In the genomic region with DNA sequence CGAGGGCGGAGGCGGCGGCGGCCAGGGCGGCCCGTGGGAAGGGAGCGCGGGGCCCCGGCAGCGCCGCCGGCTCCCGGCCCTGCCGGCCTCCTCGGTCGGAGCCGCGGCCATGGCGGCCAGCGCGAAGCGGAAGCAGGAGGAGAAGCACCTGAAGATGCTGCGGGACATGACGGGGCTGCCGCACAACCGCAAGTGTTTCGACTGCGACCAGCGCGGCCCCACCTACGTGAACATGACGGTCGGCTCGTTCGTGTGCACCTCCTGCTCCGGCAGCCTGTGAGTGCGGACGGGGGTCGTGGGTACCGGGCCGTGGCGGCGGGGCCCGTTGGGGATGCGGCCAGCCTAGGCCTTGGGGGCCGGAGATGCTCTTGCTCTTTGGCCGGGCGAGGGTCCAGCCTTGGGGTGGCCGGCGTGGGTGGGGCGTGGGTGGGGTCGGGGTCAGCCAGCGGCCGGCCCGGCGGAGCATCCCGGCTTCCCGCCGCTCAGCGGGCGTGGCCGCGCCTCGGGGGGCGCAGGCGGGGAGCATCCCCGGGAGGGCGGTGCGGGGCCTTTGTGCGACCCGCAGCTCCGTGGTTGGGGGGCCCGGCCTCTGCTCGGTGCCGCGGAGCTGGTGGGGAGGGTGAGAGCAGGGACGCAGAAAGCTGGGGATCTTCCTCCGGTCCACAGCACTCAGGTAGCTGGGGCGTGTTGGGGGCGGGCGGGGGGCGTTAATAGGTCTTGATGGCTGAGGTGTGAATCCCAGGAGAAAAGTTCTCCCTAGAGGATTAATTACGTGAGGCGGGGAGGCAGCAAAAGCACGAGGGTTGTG, we compare ENCODE assay signal across 8 mouse cellular contexts. TPM values are rescaled to one million over a fixed set of nuclear protein-coding genes. Genes with fewer than 3 reads are reported as not detected.
A peak's percentile ranks its signal among the peaks of the same experiment; 100 is the strongest.
DNase-seq lines count a peak whose midpoint lies in the region; ATAC-seq and TF ChIP-seq lines count a peak whose summit lies in the region.

No protein-coding gene starts in this region.

- peak; percentile 68 for ATAC-seq in forebrain, postnatal 0 days
- peak; percentile 76 for ATAC-seq in limb, embryonic 12.5 days (ENCODE audit: insufficient number of reproducible peaks, insufficient read depth, low FRiP score, low TSS enrichment, low read depth)
- ATAC-seq in midbrain, embryonic 13.5 days = peak; percentile 86

- peak overlapping the region; percentile 96 for H3K9ac ChIP-seq in forebrain, postnatal 0 days
- peak overlapping the region; percentile 97 for H3K9ac ChIP-seq in limb, embryonic 12.5 days (replicated peaks)
- peak overlapping the region; percentile 97 for H3K9ac ChIP-seq in midbrain, embryonic 13.5 days (replicated peaks)

- peak overlapping the region; percentile 81 for H3K4me2 ChIP-seq in forebrain, postnatal 0 days (ENCODE audit: low read depth)
- H3K4me2 ChIP-seq in limb, embryonic 12.5 days = peak overlapping the region; percentile 91
- peak overlapping the region; percentile 84 for H3K4me2 ChIP-seq in midbrain, embryonic 13.5 days (replicated peaks)

- H3K27me3 ChIP-seq in thymus, adult 2 months (ENCODE audit: control insufficient read depth, insufficient read depth, low read length) = no peaks in the 10 kb centered on the region
- no peaks in the 10 kb centered on the region for H3K27me3 ChIP-seq in forebrain, postnatal 0 days (ENCODE audit: insufficient read depth, low read length)
- H3K27me3 ChIP-seq in limb, embryonic 12.5 days = no peaks in the 10 kb centered on the region
- no peaks in the 10 kb centered on the region for H3K27me3 ChIP-seq in midbrain, embryonic 13.5 days

- H3K9me3 ChIP-seq in forebrain, postnatal 0 days (ENCODE audit: low read length) = no peaks in the 10 kb centered on the region
- H3K9me3 ChIP-seq in limb, embryonic 12.5 days = no peaks in the 10 kb centered on the region
- no peaks in the 10 kb centered on the region for H3K9me3 ChIP-seq in midbrain, embryonic 13.5 days

- no peak for TF ChIP-seq POLR2A in thymus, adult 2 months (IDR thresholded peaks at IDR 0.05; ENCODE audit: control insufficient read depth, extremely low read depth, insufficient read depth, low read length, poor library complexity)

- TF ChIP-seq CTCF in thymus, adult 2 months (IDR thresholded peaks at IDR 0.05; ENCODE audit: borderline replicate concordance, control insufficient read depth, extremely low read depth, insufficient read depth, low read length, poor library complexity) = no peak
- no peak for TF ChIP-seq CTCF in forebrain, postnatal 0 days (IDR thresholded peaks at IDR 0.05; ENCODE audit: low read depth)

- H3K36me3 ChIP-seq in thymus, adult 2 months (ENCODE audit: control insufficient read depth, insufficient read depth, low read length) = no peaks in the 10 kb centered on the region
- H3K36me3 ChIP-seq in forebrain, postnatal 0 days (ENCODE audit: insufficient read depth) = no peaks in the 10 kb centered on the region
- no peaks in the 10 kb centered on the region; the same call in 1 of the 2 replicates for H3K36me3 ChIP-seq in limb, embryonic 12.5 days
- H3K36me3 ChIP-seq in midbrain, embryonic 13.5 days = no peaks in the 10 kb centered on the region

- no peak overlapping the region for H3K27ac ChIP-seq in thymus, adult 2 months (ENCODE audit: control insufficient read depth, insufficient read depth, low read length)
- H3K27ac ChIP-seq in forebrain, postnatal 0 days (ENCODE audit: low read depth, low read length) = peak overlapping the region; percentile 86
- H3K27ac ChIP-seq in limb, embryonic 12.5 days = peak overlapping the region; percentile 84
- H3K27ac ChIP-seq in midbrain, embryonic 13.5 days = peak overlapping the region; percentile 89

- H3K4me1 ChIP-seq in thymus, adult 2 months (replicated peaks; ENCODE audit: control insufficient read depth, insufficient read depth, low read length) = peaks cover 8% of the 10 kb centered on the region; the same call in 1 of the 2 replicates
- peaks cover 16% of the 10 kb centered on the region for H3K4me1 ChIP-seq in forebrain, postnatal 0 days (ENCODE audit: insufficient read depth)
- H3K4me1 ChIP-seq in limb, embryonic 12.5 days (replicated peaks) = peaks cover 13% of the 10 kb centered on the region
- H3K4me1 ChIP-seq in midbrain, embryonic 13.5 days (replicated peaks) = peaks cover 31% of the 10 kb centered on the region

- peak; percentile 47 for DNase-seq in embryo, embryonic 10 days (ENCODE audit: low spot score)
- DNase-seq in embryo, embryonic 9.5 days (ENCODE audit: extremely low spot score) = no peak
- no peak for DNase-seq in thymus, adult 2 months
- DNase-seq in thymus, postnatal 25 days = no peak
- DNase-seq in forebrain, postnatal 0 days = peak; percentile 15
- DNase-seq in adrenal gland, postnatal 25 days = no peak

- WGBS in thymus, adult 2 months = 1% methylated on average over 86 of the region's 86 CpGs
- WGBS in forebrain, postnatal 0 days = 1% methylated on average over 61 of the region's 86 CpGs
- WGBS in limb, embryonic 12.5 days = under 1% methylated on average over 85 of the region's 86 CpGs
- WGBS in midbrain, embryonic 13.5 days = under 1% methylated on average over 71 of the region's 86 CpGs

- H3K4me3 ChIP-seq in thymus, adult 2 months (ENCODE audit: control insufficient read depth, insufficient read depth, low read length) = peak overlapping the region; percentile 97
- H3K4me3 ChIP-seq in forebrain, postnatal 0 days (ENCODE audit: low read depth, low read length) = peak overlapping the region; percentile 99
- peak overlapping the region; percentile 99 for H3K4me3 ChIP-seq in limb, embryonic 12.5 days (replicated peaks)
- peak overlapping the region; percentile 98 for H3K4me3 ChIP-seq in midbrain, embryonic 13.5 days (replicated peaks)

RNA-seq across cellular contexts. Expression of a gene that starts 0.5 kb away (rescaled TPM):
- polyA plus RNA-seq in thymus, adult 2 months (2012; rRNA removed) = 69.0 and 75.4 TPM in 2 replicates
- total RNA-seq in forebrain, postnatal 0 days (2014; rRNA removed) = 104 and 114 TPM in 2 replicates
- polyA plus RNA-seq in forebrain, postnatal 0 days (2015; fragmentation: Nextera tagmentation; extraction: Ambion mirVana) = 19.4 and 22.2 TPM in 2 replicates
- polyA plus RNA-seq in limb, embryonic 12.5 days (2016; fragmentation: Nextera tagmentation; extraction: Ambion mirVana) = 35.9 and 37.6 TPM in 2 replicates
- 26.5 and 31.0 TPM in 2 replicates for polyA plus RNA-seq in midbrain, embryonic 13.5 days (2015; fragmentation: Nextera tagmentation; extraction: Ambion mirVana)
- total RNA-seq in adrenal gland, postnatal 25 days (2021) = 56.4 and 58.6 TPM in 2 replicates

Comparison
In these comparisons a context has a peak if more than half of its experiments do, and no peak if none do; other contexts are left out.
1. DNase-seq: peak in embryo, embryonic 10 days (single experiment) and forebrain, postnatal 0 days (single experiment); none in embryo, embryonic 9.5 days (single experiment), thymus, adult 2 months (single experiment), thymus, postnatal 25 days (single experiment) and adrenal gland, postnatal 25 days (single experiment).
2. Peak in every context shown above with its lines, with median percentiles within 50 percentile points of each other: H3K4me3 ChIP-seq, ATAC-seq, H3K4me2 ChIP-seq and H3K9ac ChIP-seq.